Mouse (Mus musculus) cerebellum, adult 2 months (tissue): Measurements from ENCODE around the gene Cep85l.

ENCODE experiments used
- CTCF ChIP-seq: fragments of 200-500 bp; IDR thresholded peaks from 2 replicates; pipeline ENCODE4 v1.5.1; 2011; ENCODE audit warnings: low read depth, mild to moderate bottlenecking, control low read depth, low read length, moderate library complexity, borderline replicate concordance; ENCODE audit not compliant: insufficient read depth
- POLR2A ChIP-seq: fragments of 200-500 bp; IDR thresholded peaks from 2 replicates; pipeline ENCODE4 v1.6.1; 2011; ENCODE audit warnings: low read length, control low read depth, borderline replicate concordance; ENCODE audit not compliant: insufficient read depth

DNA sequence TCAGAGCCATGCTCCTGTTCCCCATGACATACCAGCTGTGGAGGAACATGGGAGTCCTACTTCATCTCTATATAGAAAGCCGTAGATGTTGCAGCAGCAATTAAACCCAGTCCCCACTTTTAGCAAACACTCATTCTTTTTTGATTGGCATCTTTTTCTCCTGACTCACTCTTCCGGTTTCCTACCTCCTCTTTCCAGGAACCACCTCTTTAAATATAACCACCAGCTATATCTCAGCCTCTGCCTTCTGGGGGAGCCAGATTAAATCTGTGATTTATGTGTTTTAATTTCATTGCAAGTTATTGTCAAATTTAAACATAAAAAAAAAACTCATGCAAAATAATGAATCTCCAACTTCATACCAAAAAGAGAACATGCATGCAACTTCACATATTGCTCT lies 37.3 kb upstream of the Cep85l start:
- no peak for TF ChIP-seq CTCF
- no peak for TF ChIP-seq POLR2A
